Mouse (Mus musculus) layer of hippocampus, postnatal 14 days (tissue): Measurements from ENCODE around the gene Plek. TPM values are rescaled to one million over a fixed set of nuclear protein-coding genes. Genes with fewer than 3 reads are reported as not detected.

Source experiments
- DNase-seq, 2 experiments: peaks; one replicate each; pipeline ENCODE4 v3.0.0; 2021 to 2022; ENCODE audit warnings: low spot score in 2 of 2, mixed read lengths in 1 of 2
- total RNA-seq, 2 experiments: library from RNA; stranded (reverse); gene quantifications; 2 replicates each; pipeline ENCODE4 v1.2.3; 2021

The Plek gene
- total RNA-seq, 2 experiments from 2014 or later, result 3.8 to 4.9 TPM

DNA sequence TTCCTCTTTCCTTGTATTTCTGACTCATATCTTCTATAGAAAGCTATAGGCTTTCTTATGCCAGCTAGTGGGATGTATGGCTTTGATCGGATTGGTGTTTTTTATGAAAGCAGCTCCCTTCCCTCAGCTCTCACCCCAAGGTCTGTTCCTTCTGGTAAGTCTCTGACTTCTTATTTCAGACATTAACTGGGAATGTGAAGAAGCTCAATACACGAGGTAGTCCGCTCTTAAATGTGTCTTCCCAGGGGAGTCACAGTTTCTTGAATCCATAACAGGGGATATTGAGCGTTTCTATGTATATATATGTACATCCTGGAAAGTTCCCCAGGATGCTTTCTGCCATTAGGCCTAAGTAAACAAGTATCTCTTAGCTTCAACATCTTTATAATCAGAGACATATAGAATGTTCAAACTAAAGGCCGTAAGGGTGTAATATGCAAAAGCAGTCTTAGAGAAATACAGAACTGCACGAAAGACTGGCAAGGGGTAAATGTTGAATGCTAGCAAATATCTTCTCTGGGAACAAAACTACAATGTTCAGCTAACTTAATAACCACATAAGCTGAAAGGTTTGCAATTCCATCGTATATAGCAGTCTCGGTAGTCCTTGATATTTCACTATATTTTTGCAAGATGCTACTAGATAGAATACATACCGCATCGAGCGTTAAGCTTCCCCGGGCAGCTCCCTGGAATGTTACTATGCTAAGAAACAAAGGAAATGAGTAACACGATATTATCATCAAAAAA, 101.8 kb downstream of the Plek start:
- no peak for DNase-seq

DNA sequence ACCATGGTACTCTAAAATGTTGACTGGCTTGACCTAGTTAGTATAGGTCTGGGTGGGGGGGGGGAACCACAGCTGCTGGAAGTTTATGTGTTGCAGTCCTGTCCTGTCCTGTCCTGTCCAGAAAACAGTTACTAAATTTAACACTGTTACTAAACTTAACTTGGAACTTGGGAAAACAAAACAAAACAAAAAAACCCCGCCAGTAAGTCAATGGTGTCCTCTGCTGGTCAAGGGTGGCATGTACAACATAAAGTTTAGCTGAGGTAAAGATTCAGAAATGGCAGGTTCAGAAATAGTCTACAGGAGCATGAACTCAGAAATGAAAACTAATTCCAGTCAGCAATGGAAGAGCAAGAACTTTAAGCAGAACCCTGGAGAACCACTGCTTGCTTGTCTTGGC, 103.4 kb downstream of the Plek start:
- no peak for DNase-seq

DNA sequence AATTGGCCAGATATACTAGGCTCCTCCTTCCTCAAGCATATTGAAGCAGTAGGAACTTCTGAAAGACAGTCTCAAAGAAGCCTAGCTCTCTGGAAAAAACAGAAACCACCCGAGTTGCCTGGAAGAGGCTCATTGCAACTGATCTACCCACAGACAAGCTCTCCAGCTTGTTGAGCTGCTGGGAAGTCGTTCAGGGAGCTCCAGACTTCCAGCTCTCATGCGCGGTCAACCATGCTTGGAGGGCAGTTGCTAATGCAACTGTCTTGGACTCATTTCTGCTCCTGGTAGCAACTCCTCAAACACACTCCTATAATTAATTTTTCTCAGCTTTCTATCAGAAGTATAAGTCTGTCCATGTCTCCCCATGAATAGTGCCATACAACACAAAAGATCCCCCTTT, 109.2 kb downstream of the Plek start:
- DNase-seq, result no peak

DNA sequence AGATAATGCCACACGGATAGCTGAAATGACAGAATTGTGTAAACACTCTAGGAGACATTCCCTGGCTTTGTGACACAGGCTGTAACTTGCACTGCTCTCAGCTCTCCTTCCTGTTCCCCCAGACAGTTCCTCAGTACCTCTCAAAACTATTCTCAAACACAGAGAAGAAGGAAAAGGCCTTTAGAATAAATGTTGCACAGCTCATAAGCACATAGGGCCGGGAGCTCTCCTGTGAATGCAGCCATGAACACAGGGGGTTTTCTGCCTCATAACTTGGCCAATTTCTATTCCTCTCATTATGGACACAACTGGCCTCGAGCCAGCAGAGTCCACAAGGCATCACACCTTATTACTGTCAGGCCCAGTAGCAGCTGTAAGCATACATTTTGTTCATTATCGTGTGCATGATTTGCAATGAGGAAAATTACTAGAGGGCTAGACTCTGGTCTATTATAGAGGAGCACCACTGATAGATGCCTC, 110.2 kb downstream of the Plek start:
- DNase-seq, result no peak

DNA sequence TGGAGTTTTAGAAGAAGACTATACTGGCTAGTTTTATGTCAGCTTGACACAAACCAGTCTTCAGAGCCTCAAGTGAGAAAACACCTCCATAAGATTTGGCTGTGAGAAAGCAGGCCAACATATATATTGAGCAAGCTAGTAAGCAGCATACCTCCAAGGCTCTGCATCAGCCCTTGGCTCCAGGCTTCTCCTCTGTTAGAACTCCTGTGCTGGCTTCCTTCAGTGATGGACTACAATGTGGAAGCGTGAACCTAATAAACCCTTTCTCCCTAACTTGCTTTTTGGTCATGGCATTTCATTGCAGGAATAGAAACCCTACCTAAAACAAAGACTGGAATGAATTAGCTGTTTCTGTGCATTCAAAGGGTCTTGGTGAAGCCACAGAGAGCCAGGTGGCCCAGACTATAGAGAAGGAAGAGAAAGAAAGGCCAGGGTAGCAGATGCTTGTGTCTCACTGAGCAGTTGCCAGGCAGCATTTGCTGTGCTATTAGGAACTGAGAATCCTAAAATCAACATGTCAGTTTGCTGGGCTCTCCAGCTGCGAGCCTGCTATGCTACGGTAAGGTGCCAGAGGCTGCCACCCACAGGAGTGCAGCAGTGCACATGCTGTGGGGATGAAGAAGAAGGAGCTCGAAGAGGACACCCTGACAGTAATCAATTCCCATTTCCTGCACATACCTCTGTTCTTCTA, 110.9 kb downstream of the Plek start:
- DNase-seq, result peak; percentile 41 to 42

DNA sequence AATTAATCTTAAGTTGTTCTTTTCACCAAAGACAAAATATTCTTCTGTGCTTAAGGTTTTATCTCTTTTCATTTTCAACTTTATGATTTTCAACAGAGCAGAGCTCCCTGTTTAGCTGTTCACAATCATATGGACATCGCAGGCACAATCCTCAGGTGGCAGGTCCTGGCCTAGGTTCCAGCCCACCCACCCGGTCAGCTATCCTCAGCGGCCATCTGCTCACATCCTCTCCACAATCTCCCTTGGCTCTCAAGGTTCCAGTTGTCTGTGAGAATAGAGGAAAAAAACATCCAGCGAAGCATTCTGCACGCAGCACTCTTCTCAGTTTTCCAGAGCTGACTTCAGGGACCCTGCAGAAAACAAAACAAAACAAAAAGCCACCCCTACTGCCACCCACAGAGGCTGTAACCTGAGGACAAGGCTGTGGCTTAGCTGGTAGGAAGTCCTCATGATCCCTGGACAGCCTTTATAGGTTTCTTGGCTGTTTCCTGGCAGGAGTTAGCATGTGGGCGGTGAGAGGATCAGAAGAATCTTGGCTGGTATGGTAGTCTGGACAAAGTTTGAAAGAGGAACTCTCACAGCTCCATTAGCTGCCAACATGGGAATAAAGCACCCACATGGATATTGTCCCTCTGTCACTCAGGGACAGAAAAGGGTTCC, 116.5 kb downstream of the Plek start:
- DNase-seq, result no peak

DNA sequence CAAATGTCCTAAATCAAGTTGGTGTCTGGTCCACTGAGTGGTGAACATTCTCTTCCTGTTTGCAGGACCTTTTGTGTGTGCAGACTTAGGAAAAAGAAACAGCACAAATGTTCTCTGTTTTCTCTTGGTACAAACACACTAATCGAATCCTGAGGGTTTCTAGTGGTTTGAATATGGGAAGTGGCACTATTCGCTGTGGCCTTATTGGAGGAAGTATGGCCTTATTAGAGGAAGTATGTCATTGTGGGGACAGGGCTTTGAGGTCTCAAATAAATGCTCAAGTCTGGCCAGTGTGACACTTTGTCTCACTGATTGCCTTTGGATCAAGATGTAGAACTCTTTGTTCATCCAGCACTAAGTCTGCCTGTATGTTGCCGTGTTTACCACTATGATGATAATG, 120.0 kb downstream of the Plek start:
- no peak for DNase-seq

Other genes starting within 250 kb of the Plek start
- gene Fbxo48, start 101.0 kb downstream of the Plek start, total RNA-seq, result 1 to 10 TPM in 1 of 2 experiments, under 1 TPM in 1; 0.57 to 1.3 TPM
- 100 to 1,000 TPM; 150 to 151 TPM for gene Cnrip1, start 795 bp downstream of the Plek start, total RNA-seq
- 100 to 1,000 TPM; 681 to 736 TPM for gene Ppp3r1, start 106.9 kb upstream of the Plek start, total RNA-seq
- gene Wdr92, start 129.7 kb upstream of the Plek start, total RNA-seq, result 1 to 10 TPM; 6.7 to 9.2 TPM
- gene Pno1, start 159.2 kb upstream of the Plek start, total RNA-seq, result 10 to 100 TPM; 26.1 to 31.7 TPM
- gene C1d, start 205.2 kb upstream of the Plek start, total RNA-seq, result 10 to 100 TPM; 55.3 to 63.3 TPM